Mouse (Mus musculus) hindbrain, embryonic 13.5 days (tissue): ENCODE data around the gene Tesc. TPM values are rescaled to one million over a fixed set of nuclear protein-coding genes. Genes with fewer than 3 reads are reported as not detected.

Experiments
- ATAC-seq: fragments of 200-750 bp; cut with Nextera tagmentation; 2 replicates; pipeline ENCODE4 v1.8.0; 2017; ENCODE audit warnings: moderate TSS enrichment; ENCODE audit not compliant: low FRiP score
- H3K27ac ChIP-seq: fragments of 300-500 bp; sonication (generic); 2 replicates; pipeline ENCODE4 v1.5.1; 2015; ENCODE audit warnings: inconsistent platforms, mild to moderate bottlenecking, moderate library complexity
- H3K27me3 ChIP-seq: fragments of 300-500 bp; sonication (generic); 2 replicates; pipeline ENCODE4 v1.6.1; 2015; ENCODE audit warnings: mild to moderate bottlenecking, inconsistent platforms
- H3K36me3 ChIP-seq: fragments of 300-500 bp; sonication (generic); 2 replicates; pipeline ENCODE4 v1.6.1; 2015; ENCODE audit warnings: mild to moderate bottlenecking, inconsistent platforms
- H3K4me1 ChIP-seq: fragments of 300-500 bp; sonication (generic); replicated peaks from 2 replicates; pipeline ENCODE4 v1.6.1; 2015; ENCODE audit warnings: inconsistent platforms
- H3K4me2 ChIP-seq: fragments of 300-500 bp; sonication (generic); 2 replicates; pipeline ENCODE4 v1.6.1; 2015; ENCODE audit warnings: inconsistent platforms, mild to moderate bottlenecking, moderate library complexity
- H3K4me3 ChIP-seq: fragments of 300-500 bp; sonication (generic); 2 replicates; pipeline ENCODE4 v1.5.1; 2015; ENCODE audit warnings: mild to moderate bottlenecking, inconsistent platforms
- H3K9ac ChIP-seq: fragments of 300-500 bp; sonication (generic); 2 replicates; pipeline ENCODE4 v1.6.1; 2015; ENCODE audit warnings: mild to moderate bottlenecking, inconsistent platforms
- H3K9me3 ChIP-seq: fragments of 300-500 bp; sonication (generic); 2 replicates; pipeline ENCODE4 v1.6.1; 2016; ENCODE audit warnings: inconsistent platforms
- WGBS: fragments of 180-500 bp; shearing (Covaris S2); methylation state at CpG from one replicate; pipeline ENCODE4 v1.1.7; 2015; 5-methylcytosine and 5-hydroxymethylcytosine counted together
- polyA plus RNA-seq: library from polyadenylated mRNA; unstranded; fragments of >200 nt; fragmentation: Nextera tagmentation; extraction: Ambion mirVana; gene quantifications from 2 replicates; pipeline ENCODE4 v1.2.1, GENCODE M21; 2015

Tesc gene
- polyA plus RNA-seq, 1 experiment from 2014 or later: 1.6 TPM

DNA sequence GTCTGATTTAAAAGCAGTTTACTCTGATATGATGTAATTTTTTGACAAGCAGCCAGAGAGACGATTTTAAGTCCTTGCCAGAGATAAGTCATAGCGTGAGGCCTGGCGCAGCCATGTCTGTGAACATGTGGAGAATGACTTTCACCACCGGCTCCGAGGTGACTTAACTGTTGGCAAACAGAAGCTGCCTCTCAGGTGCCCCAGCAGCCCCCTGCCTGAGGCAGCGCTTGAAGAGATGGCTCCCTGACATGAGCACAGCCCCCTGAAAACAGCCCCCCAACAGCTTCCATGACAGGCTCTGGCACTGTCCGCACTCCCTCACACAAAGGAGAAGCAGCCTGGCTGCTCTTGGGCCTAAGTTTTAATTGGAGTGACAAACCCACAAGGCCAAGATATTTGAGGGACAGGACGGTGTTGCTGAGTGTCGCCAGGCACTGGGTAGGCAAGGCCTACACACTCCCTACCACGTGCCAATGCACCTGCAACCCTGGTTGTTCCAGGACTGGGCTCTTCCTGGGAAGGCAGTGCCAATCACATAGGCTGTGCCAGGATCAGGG, 56.7 kb downstream of the Tesc start:
- Histone ChIP-seq H3K4me2 (no peak overlapping the region), H3K4me3 (no peak overlapping the region), H3K27me3 (no peaks in the 10 kb centered on the region), H3K9ac (peak overlapping the region; percentile 58), H3K36me3 (no peaks in the 10 kb centered on the region), H3K27ac (peak overlapping the region; percentile 85), H3K9me3 (no peaks in the 10 kb centered on the region), H3K4me1 (peaks cover 92% of the 10 kb centered on the region)
- 53% methylated on average over 10 of the region's 10 CpGs for WGBS
- no peak; the same call in 1 of the 2 replicates for ATAC-seq

DNA sequence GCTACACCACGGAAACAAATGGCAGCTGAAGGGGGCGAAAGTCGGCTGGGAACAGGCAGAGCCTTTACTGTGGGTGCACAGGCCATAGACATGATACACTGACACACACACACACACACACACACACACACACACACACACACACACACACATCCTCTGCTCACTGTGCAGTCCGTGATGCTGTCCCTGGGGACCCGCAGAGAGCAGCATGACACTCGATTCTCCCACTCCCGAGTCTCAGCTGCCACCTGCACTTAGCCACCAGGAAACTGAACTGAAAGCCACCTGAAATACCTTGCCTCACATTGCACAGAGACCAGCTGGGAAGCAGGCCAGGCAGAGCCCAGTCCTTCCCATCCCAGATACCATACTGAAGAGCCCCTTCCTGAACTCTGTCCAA, 57.8 kb downstream of the Tesc start:
- no peak for ATAC-seq
- whole genome bisulfite sequencing: 51% methylated on average over 7 of the region's 7 CpGs
- Histone ChIP-seq H3K36me3 (peaks cover 6% of the 10 kb centered on the region), H3K9me3 (no peaks in the 10 kb centered on the region), H3K4me3 (no peak overlapping the region), H3K4me2 (no peak overlapping the region), H3K4me1 (peaks cover 92% of the 10 kb centered on the region), H3K9ac (peak overlapping the region; percentile 58), H3K27me3 (no peaks in the 10 kb centered on the region), H3K27ac (peak overlapping the region; percentile 85)

DNA sequence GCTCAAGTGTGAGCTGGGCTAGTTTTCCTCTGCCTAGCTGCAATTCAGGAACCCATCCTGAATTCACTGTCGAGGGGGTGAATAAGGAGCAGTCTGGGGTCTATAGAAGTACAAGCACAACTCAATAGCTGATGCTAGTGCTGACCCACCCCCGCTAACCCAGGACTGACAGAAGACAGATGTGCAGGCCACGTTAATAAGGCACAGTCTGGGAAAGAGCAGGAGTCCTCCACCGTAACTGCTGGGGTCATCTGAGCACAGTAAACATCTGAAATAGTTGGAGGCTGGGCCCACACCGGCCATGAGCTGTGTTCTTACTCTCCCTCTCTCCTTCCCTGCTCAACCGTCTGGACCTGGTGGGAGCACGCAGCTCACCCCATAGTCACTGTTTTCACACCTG, 59.4 kb downstream of the Tesc start:
- H3K4me2 ChIP-seq: no peak overlapping the region
- no peak overlapping the region for H3K4me3 ChIP-seq
- no peaks in the 10 kb centered on the region for H3K27me3 ChIP-seq
- H3K9me3 ChIP-seq: no peaks in the 10 kb centered on the region
- H3K9ac ChIP-seq: no peak overlapping the region
- ATAC-seq: no peak
- H3K4me1 ChIP-seq: peaks cover 78% of the 10 kb centered on the region
- 49% methylated on average over 7 of the region's 7 CpGs for WGBS
- H3K36me3 ChIP-seq: peaks cover 22% of the 10 kb centered on the region
- H3K27ac ChIP-seq: no peak overlapping the region

DNA sequence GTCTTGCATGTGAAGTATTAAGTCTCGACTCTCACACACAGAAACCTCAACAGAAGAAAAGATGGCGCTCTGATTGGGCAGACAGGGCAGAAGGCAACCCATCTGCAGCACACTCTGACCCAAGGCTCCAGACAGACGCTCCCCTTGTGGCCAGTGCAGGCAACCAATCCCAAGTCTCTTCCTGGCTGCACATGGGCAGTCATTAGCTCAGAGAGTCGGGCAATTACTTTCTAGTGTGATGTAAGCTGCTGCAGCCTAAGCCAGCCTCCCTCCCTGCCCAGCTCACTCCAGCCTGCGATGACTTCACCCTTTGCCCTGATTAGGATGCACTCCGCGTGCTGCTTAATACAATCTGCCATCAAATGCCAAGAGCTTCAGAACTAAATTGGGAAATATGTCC, 61.6 kb downstream of the Tesc start:
- Histone ChIP-seq H3K4me1 (peaks cover 64% of the 10 kb centered on the region), H3K9ac (peak overlapping the region; percentile 19; the same call in 1 of the 2 replicates), H3K27ac (peak overlapping the region; percentile 76), H3K9me3 (no peaks in the 10 kb centered on the region), H3K36me3 (peaks cover 39% of the 10 kb centered on the region), H3K4me3 (no peak overlapping the region), H3K4me2 (no peak overlapping the region), H3K27me3 (no peaks in the 10 kb centered on the region)
- ATAC-seq: peak; percentile 67
- 46% methylated on average over 7 of the region's 7 CpGs for WGBS

DNA sequence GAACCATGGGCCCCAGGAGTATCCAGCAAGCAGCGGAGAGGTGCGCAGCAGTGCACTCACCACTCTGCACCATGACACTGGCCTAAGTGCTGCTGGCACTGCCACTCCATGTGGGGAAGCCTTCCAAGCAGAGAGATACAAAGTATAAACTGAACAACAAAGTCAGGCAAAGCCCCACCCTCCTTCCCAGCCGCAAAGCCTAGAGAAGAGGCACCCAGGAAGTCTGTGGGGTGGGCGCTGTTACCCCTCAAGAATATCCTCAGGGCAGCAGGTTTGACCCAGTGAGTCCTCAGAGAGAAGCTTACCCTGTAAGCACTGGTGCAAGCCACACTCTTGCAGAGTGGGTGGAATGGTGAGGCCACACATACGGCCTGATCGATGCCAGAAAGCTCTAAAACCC, 62.6 kb downstream of the Tesc start:
- H3K27ac ChIP-seq: peak overlapping the region; percentile 76
- H3K4me2 ChIP-seq: no peak overlapping the region
- ATAC-seq: no peak
- H3K27me3 ChIP-seq: no peaks in the 10 kb centered on the region
- peaks cover 45% of the 10 kb centered on the region for H3K36me3 ChIP-seq
- no peak overlapping the region for H3K4me3 ChIP-seq
- no peaks in the 10 kb centered on the region for H3K9me3 ChIP-seq
- peaks cover 54% of the 10 kb centered on the region for H3K4me1 ChIP-seq
- WGBS: 97% methylated on average over 6 of the region's 6 CpGs
- H3K9ac ChIP-seq: 0 out of 2 replicates have a peak overlapping the region, but pooled peaks have one; percentile 19

DNA sequence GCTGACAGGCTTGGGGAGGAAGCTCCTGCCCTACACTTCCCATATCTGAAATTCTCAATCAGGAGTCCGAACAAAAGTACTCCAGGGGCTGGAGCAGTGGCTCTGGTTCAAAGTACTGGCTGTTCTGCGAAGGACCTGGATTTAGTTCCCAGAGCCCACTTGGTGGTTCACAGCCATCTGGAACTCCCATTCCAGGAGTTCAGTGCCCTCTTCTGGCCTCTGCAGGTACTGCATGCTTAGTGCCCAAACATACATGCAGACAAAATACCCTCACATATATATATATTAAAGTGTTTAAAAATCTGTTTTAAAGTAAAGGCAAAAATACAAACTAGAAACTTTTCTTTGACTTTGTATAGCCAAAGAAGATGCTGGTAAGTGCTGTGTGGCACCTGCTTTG, 63.3 kb downstream of the Tesc start:
- 100% methylated on average over 2 of the region's 2 CpGs for WGBS
- Histone ChIP-seq H3K9me3 (no peaks in the 10 kb centered on the region), H3K36me3 (peaks cover 52% of the 10 kb centered on the region)

DNA sequence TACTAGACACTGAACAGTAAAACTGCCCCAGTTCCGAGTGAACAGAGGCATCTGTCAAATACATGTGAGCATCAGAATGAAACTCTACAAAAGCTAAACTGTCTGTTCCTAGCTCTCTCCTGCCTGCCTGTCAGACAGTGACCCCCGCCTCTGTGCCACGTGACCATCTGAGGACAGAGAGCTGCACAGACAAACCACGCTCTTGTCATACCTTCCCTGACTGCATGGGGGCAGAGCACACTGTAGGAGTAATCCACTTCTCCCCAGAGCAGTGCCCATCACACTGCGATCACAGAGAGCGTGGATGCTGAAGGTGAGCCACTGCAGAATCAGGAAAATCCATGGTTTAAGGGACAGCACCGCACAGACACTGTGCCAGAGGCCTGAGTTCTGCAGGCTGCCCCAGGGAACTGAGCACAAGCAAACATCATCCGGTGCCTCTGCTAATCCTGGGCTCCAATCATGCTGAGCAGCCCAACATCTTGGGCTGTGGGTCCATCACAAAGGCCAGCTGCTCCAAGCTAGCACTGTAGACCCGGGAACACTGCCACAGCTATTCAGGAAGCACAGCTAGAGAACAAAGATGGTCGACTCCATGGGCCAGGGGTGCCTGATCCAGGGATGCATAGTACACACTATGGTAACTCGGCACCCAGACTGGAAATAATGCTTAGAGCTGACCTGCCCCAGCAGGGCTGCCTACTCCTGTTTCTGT, 65.9 kb downstream of the Tesc start:
- Histone ChIP-seq H3K4me1 (peaks cover 26% of the 10 kb centered on the region), H3K9me3 (no peaks in the 10 kb centered on the region), H3K4me2 (no peak overlapping the region), H3K27me3 (no peaks in the 10 kb centered on the region), H3K4me3 (no peak overlapping the region), H3K27ac (peak overlapping the region; percentile 26), H3K9ac (no peak overlapping the region), H3K36me3 (peaks cover 54% of the 10 kb centered on the region)
- 77% methylated on average over 11 of the region's 11 CpGs for WGBS
- no peak for ATAC-seq

More for the DNA sequence above, 63.3 kb downstream of the Tesc start:
- H3K27me3 ChIP-seq: no peaks in the 10 kb centered on the region
- H3K4me1 ChIP-seq: peaks cover 47% of the 10 kb centered on the region
- H3K4me3 ChIP-seq: no peak overlapping the region
- no peak overlapping the region for H3K4me2 ChIP-seq
- H3K27ac ChIP-seq: no peak overlapping the region
- no peak for ATAC-seq
- no peak overlapping the region for H3K9ac ChIP-seq

DNA sequence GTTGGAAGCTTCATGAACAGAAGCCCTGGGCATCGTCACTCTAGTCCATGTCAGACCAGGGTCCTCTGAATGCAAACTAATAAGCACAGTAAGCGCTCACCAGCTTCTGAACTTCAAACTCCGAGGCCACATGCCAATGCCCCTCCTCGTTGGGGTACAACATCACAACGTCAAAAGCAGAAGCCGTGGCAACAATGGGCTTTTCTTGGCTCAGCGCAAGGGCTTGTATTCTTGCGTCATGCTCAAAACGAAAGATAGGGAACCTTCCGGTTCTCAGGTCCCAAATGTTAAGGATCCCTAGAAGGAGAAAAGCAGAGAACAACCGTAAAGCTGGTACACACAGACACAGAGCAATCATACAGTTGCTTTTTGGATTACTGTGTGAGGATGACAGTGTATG, 67.9 kb downstream of the Tesc start:
- WGBS: 90% methylated on average over 11 of the region's 11 CpGs
- no peaks in the 10 kb centered on the region for H3K27me3 ChIP-seq
- no peak overlapping the region for H3K27ac ChIP-seq
- H3K4me2 ChIP-seq: no peak overlapping the region
- no peak for ATAC-seq
- H3K36me3 ChIP-seq: peaks cover 47% of the 10 kb centered on the region
- H3K9me3 ChIP-seq: no peaks in the 10 kb centered on the region
- no peak overlapping the region for H3K4me3 ChIP-seq
- H3K4me1 ChIP-seq: peaks cover 27% of the 10 kb centered on the region
- H3K9ac ChIP-seq: peak overlapping the region; percentile 19; the same call in 1 of the 2 replicates

DNA sequence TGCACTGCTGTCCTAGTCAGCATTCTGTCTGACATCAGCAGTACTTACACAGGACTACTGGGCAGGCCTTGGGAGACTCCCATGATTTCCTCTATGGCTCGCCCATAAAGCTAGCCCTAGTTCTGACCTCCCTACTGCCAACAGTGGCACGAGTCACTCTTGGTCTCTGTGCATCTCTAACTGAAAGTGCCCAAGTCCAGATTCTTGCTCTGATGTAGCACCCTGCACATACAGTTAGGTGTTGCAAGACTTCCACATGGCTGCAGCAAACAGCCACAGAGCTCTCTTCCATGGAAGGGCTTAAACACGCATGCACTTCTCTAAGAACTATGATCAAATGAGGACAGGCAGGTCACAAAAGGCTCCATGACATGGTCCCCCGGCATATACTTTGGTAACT, 68.3 kb downstream of the Tesc start:
- Histone ChIP-seq H3K27ac (no peak overlapping the region), H3K9me3 (no peaks in the 10 kb centered on the region), H3K36me3 (peaks cover 43% of the 10 kb centered on the region), H3K4me1 (peaks cover 30% of the 10 kb centered on the region), H3K4me2 (no peak overlapping the region), H3K4me3 (no peak overlapping the region), H3K9ac (0 out of 2 replicates have a peak overlapping the region, but pooled peaks have one; percentile 19), H3K27me3 (no peaks in the 10 kb centered on the region)
- 91% methylated on average over 4 of the region's 4 CpGs for WGBS
- no peak for ATAC-seq

DNA sequence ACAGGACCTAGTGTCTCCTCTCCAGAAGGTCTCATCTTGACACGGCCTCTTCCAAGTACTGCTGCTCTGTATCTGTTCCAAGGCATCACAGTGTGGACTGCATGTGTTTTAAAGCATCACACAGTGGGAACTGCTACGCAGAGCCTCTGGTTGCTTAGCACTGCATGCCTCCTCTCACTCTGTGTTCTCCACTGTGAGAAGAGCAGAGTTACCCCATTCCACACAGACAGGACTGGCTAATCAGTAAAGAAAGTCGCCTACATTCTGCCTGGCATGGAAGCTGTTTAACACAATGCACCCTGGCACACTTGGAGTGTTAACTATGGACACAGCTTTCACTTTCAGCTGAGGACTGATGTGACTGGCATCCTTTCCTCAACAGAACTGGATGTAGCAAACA, 68.8 kb downstream of the Tesc start:
- H3K9ac ChIP-seq: no peak overlapping the region
- H3K9me3 ChIP-seq: no peaks in the 10 kb centered on the region
- H3K4me3 ChIP-seq: no peak overlapping the region
- 88% methylated on average over 3 of the region's 3 CpGs for WGBS
- H3K27me3 ChIP-seq: no peaks in the 10 kb centered on the region
- peaks cover 33% of the 10 kb centered on the region for H3K4me1 ChIP-seq
- H3K36me3 ChIP-seq: peaks cover 38% of the 10 kb centered on the region
- ATAC-seq: no peak
- no peak overlapping the region for H3K4me2 ChIP-seq
- no peak overlapping the region; the same call in 1 of the 2 replicates for H3K27ac ChIP-seq

DNA sequence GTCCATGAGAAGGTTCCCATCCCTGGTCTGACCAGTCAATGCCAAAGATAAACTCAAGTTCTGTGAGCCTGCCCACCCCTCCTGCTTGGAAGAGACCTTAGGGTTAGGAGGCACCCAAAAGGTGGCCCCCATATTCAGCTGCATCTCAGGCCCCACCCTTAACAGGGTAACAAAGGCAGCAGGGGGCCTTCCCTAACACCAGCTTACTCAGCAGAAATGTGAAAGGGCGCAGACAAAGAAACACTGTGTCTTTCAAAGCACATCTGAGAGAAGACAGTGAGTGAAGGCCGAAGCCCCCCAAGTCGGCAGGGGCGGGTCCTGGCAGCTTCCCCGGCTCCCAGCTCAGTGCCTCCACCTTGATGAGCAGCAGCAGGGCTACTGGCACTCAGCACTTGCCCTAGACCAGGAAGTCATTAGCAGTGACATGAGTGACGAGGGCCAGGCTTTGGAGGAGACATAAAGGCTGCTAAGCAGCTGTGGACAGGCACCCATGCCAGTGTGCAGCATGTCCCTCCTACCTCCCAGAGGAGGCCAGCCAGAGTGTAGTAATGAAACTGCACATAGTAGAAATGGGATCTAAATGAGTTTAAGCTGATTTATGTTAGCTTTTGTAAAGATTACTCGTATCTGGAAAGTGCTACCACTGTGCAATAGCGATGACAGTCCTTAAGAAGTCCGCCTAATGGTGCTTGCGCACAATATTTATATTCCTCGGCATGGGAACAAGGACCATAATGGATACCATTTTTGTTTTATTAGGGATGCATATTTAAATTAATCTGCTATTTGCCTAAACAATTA, 71.7 kb downstream of the Tesc start:
- H3K27ac ChIP-seq: peak overlapping the region; percentile 82
- H3K9me3 ChIP-seq: no peaks in the 10 kb centered on the region
- H3K36me3 ChIP-seq: peaks cover 16% of the 10 kb centered on the region
- peak; percentile 77 for ATAC-seq
- peaks cover 27% of the 10 kb centered on the region for H3K4me1 ChIP-seq
- no peak overlapping the region for H3K4me2 ChIP-seq
- H3K9ac ChIP-seq: peak overlapping the region; percentile 9; the same call in 1 of the 2 replicates
- no peak overlapping the region for H3K4me3 ChIP-seq
- 48% methylated on average over 11 of the region's 11 CpGs for WGBS
- H3K27me3 ChIP-seq: no peaks in the 10 kb centered on the region

DNA sequence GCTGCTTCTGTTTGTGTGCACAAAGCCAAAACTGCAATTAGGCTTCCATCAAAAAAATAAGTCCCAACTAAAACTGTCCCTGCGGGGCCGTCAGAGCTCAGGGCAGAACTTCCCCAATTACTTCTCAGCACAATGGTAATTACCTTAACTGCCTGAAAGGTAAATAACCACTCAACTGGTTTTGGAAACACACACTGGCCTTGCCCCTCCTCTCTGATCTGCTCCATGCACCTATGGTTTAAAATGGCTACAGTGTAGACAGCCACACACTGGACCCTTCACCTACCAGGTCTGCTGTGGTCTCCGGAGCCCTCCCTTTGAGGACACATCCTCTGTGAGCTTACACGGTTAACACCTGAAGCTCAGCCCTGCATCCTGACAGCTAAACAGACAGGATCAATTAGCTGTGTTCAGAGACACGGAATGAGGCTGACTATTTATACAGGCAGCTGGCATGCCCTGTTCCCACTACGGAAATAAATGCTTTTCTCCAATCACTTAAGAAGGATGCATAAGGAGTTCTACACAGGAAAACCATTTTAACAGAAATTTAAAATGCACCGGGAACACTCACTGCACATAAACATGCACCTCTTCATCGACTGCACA, 72.4 kb downstream of the Tesc start:
- no peak overlapping the region for H3K4me3 ChIP-seq
- H3K9me3 ChIP-seq: no peaks in the 10 kb centered on the region
- H3K9ac ChIP-seq: peak overlapping the region; percentile 19
- peaks cover 27% of the 10 kb centered on the region for H3K4me1 ChIP-seq
- ATAC-seq: 0 out of 2 replicates have a peak, but pooled peaks have one; percentile 49
- H3K27ac ChIP-seq: peak overlapping the region; percentile 82
- WGBS: 63% methylated on average over 8 of the region's 8 CpGs
- H3K27me3 ChIP-seq: no peaks in the 10 kb centered on the region
- H3K36me3 ChIP-seq: peaks cover 12% of the 10 kb centered on the region
- H3K4me2 ChIP-seq: no peak overlapping the region
